Mouse (Mus musculus): ENCODE results near the gene Pmel.
A peak's percentile ranks its signal among the peaks of the same experiment; 100 is the strongest.

Pmel gene

DNA sequence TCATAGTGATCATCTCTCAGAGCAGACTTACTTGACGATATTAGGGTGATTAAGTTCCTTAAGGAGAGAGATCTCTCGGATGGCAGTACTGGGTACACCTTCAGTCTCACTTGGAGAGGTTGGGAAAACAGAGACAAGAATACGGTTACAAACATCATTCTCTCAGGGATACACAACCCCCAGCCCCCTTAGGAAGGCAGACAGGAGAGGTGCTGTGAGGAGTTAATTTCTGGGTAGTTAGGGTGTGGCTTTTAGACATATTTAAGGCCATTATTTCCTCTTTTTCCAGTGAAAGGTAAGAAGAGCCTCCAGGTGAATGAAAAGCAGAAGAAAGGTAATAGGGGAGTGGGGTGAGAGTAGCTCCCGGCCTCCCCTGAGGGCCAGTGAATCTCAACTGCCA, at the start of gene Pmel:
Gene Pmel (plus strand): TSS at position 301 of the 400 bp plus-strand sequence.
- no peak for DNase-seq

DNA sequence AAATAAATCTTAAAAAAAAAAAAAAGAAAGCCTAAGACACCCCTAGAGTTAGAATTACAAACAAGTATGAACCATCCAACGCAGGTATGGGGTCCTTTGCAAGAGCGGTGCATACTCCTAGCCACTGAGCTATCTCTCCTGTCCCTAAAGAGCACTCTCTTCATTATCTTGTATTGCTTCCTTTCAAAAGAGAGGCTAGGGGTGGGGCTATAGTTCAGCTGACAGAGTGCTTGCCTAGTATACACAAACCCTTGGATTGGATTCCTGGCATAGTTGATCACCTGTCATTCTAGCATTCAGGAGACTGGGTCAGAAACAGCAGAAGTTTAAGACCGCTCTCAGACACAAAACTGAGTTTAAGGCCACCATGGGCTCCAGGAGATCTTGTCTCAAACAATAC, 48.7 kb upstream of the Pmel start:
- no peak for DNase-seq

- no peak for DNase-seq
Measured at GRCm38 (mm10) chr10:128656731-128657130, 47.3 kb upstream of the Pmel start.

DNA sequence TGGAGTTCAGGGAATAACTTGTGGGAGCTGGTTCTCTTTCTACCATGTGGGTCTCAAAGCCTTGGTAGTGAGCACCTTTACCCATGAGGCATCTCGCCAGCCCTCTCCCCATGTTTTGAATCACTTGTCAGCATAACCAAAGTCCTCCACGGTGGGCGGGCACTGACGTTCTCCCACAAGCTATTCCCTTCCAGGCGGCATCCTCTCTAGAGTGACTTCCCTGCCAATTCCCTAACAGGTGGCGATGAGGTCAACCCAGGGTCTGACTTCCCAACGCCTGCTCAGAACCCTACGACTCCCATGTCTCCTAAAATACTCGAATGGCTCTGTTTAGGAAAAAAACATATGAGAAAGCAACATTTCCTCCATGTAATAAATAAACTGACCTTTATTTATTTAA, 46.2 kb upstream of the Pmel start:
- no peak for DNase-seq

DNA sequence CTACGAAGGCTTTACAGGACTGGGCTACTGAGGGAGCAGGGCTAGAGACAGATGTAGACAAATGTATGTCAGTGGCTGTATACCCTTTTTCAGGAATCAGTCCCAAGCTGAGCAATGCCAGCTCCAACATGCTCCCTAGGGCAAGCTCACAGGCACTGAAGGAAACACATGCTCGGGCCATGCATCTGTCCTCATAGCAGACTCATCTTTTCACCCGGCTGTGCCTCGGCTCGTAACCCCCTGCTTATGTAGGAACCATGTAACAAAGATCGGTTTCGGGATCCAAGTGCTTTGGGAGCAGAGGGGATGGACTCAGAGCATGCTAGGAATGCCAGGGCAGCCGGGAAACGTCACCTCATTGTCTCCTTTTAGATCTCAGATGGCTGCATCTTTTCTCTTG, 44.5 kb upstream of the Pmel start:
- DNase-seq: no peak

GRCm38 (mm10) chr10:128662465-128662864, 41.5 kb upstream of the Pmel start:
- no peak for DNase-seq

- no peak for DNase-seq
Measured at GRCm38 (mm10) chr10:128663441-128664220, 40.4 kb upstream of the Pmel start.

- no peak for DNase-seq
Measured at GRCm38 (mm10) chr10:128664808-128665207, 39.2 kb upstream of the Pmel start.

- DNase-seq: no peak
Measured at GRCm38 (mm10) chr10:128665307-128665706, 38.7 kb upstream of the Pmel start.

DNA sequence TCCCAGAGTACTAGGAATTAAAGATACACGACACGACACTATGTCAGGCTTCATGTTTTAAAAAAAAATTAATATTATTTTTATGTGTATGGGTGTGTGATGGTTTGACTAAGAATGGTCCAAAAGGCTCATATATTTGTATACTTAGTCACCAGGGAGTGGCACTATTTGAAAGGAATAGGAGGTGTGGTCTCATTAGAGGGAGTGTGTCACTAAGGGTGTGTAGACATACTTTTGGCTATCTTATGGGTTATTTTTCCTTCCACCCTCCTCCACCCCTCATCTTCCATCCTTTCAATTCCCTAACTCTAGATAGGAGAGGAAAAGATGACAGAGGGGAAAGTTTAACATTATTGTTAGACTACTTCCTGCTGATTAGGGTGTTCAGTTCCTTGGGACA, 38.2 kb upstream of the Pmel start:
- DNase-seq: no peak

DNA sequence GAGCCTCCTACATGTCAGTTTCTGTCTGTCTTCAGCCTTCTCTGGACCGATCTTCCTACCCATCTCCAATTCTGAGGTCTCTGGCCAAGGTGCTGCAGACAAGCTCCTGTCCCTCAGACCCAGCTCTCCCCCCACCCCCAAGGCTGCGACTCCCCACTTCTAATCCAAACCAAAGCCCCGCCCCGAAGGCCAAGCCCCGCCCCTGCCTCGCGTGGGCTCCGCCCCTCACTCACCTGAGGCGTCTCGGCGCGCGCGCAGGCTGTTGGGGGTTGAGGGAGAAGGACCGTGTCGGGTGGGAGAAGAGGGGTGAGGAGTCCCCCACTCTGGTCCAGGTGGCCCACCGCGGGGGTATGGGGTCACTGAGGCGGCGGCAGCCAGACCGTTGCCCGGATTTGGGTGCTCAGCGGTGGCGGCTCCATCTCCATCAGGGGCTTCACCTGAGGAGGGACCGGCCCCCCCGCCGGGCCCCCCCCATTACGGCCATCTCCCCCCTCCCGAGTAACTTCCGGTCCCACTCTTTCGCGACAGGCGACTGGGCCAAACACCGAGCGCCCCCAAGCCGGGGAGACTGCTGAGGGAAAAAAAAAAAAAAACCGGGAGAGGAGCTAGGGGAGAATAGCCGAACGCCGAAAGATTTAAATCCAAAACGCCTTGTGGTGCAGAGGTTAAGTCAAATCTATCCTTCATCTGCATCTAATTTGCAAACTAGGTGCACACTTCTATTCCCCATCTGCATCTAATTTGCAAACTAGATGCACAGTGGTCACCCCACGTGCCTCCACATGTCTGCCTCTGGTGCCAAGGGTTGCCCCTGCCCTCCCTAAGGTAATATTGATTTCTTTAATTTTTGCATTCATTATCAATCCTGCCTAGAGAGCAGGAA, 35.0 kb upstream of the Pmel start:
- DNase-seq: peak; percentile 91 to 92

DNA sequence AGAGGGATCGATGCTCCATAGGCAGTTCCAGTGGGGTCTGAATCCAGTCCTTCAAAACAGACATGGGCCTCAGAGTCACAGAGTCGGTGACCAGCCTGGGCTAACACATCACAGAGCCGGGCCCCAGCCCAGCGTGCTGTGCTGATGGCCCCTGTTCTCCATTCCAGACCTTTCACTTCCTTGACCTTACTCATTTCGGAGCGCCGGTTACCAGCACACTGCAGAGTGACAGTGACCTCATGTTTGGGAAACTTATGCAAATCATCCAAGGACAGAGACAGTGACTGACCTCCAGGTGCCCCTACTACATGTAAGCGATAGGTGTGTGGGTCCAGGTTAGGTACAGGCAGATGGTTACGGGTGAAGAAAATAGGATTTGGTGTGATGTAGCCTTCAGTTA, 32.8 kb upstream of the Pmel start:
- DNase-seq: no peak

GRCm38 (mm10) chr10:128673763-128674468, 30.1 kb upstream of the Pmel start, which contains the start of gene Suox:
TSS of gene Suox (minus strand) at chr10:128674073.
- peak; percentile 91 to 94 for DNase-seq

- DNase-seq: peak; percentile 38 to 59
Measured at GRCm38 (mm10) chr10:128674469-128675008, 29.5 kb upstream of the Pmel start.

- DNase-seq: no peak
Measured at GRCm38 (mm10) chr10:128695411-128695991, 8.5 kb upstream of the Pmel start.

- peak; percentile 98 to 99 for DNase-seq
Measured at GRCm38 (mm10) chr10:128695992-128696807, 7.8 kb upstream of the Pmel start, which contains the start of gene Rab5b. TSS of gene Rab5b (minus strand) at chr10:128696264.

DNA sequence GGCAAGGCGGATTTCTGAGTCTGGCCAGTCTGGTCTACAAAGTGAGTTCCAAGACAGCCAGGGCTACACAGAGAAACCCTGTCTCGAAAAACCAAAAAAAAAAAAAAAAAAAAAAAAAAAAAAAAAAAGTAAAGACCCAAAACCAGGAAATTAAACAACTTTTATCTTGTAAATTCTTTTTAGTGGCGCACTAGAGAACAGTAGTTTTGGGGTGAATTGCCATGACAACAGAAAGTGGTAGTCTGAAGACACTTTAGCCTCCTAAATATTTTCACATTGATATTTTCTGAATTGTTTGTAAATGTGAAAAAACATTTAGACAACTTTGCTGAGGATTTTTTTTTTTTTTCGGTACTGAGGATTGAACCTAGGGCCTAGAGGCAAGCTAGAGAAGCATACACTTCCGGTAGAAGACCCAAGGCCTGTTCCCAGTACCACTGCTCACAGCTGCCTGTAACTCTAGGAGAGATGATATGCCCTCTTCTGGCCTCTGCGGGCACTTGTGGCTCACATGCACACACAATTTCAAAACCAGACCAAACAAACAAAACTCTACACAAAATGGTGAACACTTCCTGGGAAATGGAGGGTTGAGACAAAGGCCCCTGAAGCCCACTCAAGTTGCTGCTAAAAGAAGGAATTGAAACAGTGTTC, 6.8 kb upstream of the Pmel start:
- DNase-seq: no peak

GRCm38 (mm10) chr10:128699006-128699405, 5.0 kb upstream of the Pmel start:
- peak in 1 of 2 experiments; percentile 29 for DNase-seq

DNA sequence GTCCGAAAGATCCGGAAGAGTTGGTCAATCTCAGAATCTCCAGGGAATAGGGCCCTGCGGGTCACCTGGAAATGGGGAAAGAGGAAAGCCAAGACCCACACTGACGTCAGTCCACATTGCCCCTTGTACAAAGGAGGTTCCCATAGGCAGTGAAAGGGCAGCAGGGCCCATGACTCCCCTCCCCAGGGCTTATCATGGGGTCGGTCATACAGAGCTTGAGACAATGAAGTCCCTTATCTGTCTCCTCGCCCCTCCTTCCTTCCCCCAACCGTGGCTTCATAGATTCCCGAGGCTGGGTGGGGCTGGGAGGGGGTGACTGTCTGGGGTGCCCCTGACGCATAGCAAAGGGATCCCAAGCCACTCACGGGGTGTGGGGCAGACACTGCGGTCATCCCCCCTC, 4.4 kb upstream of the Pmel start:
- no peak for DNase-seq

GRCm38 (mm10) chr10:128700712-128701111, 3.3 kb upstream of the Pmel start:
- no peak for DNase-seq

Measured in cerebellum, postnatal 10 days (tissue).